Mouse (Mus musculus) intestine, postnatal 0 days (tissue): Measurements from ENCODE around the gene Ipo8. TPM values are rescaled to one million over a fixed set of nuclear protein-coding genes. Genes with fewer than 3 reads are reported as not detected.

Experiments used
- ATAC-seq: fragments of 200-750 bp; cut with Nextera tagmentation; 2 replicates; pipeline ENCODE4 v1.8.0; 2017; ENCODE audit warnings: mild to moderate bottlenecking, moderate TSS enrichment, moderate library complexity
- H3K27ac ChIP-seq: fragments of 300-500 bp; sonication (generic); 2 replicates; pipeline ENCODE4 v1.5.1; 2014; ENCODE audit warnings: mild to moderate bottlenecking, low read depth, low read length, moderate library complexity
- H3K27me3 ChIP-seq: fragments of 300-500 bp; sonication (generic); replicated peaks from 2 replicates; pipeline ENCODE4 v1.6.1; 2014; ENCODE audit warnings: low read length, mixed read lengths; ENCODE audit not compliant: control insufficient read depth, insufficient read depth
- H3K36me3 ChIP-seq: fragments of 300-500 bp; sonication (generic); 2 replicates; pipeline ENCODE4 v1.6.1; 2014; ENCODE audit warnings: mild to moderate bottlenecking, moderate library complexity; ENCODE audit not compliant: control insufficient read depth, insufficient read depth
- H3K4me1 ChIP-seq: fragments of 300-500 bp; sonication (generic); replicated peaks from 2 replicates; pipeline ENCODE4 v1.6.1; 2014; ENCODE audit warnings: antibody characterized with exemption, low read length, mixed read lengths; ENCODE audit not compliant: control insufficient read depth, insufficient read depth
- H3K4me2 ChIP-seq: fragments of 300-500 bp; sonication (generic); replicated peaks from 2 replicates; pipeline ENCODE4 v1.6.1; 2014; ENCODE audit warnings: low read depth, mild to moderate bottlenecking, moderate library complexity
- H3K4me3 ChIP-seq: fragments of 300-500 bp; sonication (generic); 2 replicates; pipeline ENCODE4 v1.5.1; 2014; ENCODE audit warnings: low read depth, low read length
- H3K9ac ChIP-seq: fragments of 300-500 bp; sonication (generic); 2 replicates; pipeline ENCODE4 v1.6.1; 2014; ENCODE audit warnings: mild to moderate bottlenecking, low read depth, low read length
- H3K9me3 ChIP-seq: fragments of 300-500 bp; sonication (generic); 2 replicates; pipeline ENCODE4 v1.6.1; 2016; ENCODE audit warnings: mixed run types; ENCODE audit not compliant: control insufficient read depth
- CTCF ChIP-seq: sonication (generic); IDR thresholded peaks from 2 replicates; pipeline ENCODE4 v1.5.1; 2016; ENCODE audit warnings: low read depth, mild to moderate bottlenecking, control low read depth, antibody characterized with exemption, moderate library complexity
- WGBS: fragments of 180-500 bp; shearing (Covaris S2); extraction: QIAGEN DNeasy Blood & Tissue Kit; methylation state at CpG from one replicate; pipeline ENCODE4 v1.1.7; 2014; 5-methylcytosine and 5-hydroxymethylcytosine counted together
- polyA plus RNA-seq: library from polyadenylated mRNA; unstranded; fragments of >200 nt; fragmentation: Nextera tagmentation; extraction: Ambion mirVana; gene quantifications from 2 replicates; pipeline ENCODE4 v1.2.1, GENCODE M21; 2015

The Ipo8 gene
- polyA plus RNA-seq, 1 experiment from 2014 or later = 16.5 TPM

DNA sequence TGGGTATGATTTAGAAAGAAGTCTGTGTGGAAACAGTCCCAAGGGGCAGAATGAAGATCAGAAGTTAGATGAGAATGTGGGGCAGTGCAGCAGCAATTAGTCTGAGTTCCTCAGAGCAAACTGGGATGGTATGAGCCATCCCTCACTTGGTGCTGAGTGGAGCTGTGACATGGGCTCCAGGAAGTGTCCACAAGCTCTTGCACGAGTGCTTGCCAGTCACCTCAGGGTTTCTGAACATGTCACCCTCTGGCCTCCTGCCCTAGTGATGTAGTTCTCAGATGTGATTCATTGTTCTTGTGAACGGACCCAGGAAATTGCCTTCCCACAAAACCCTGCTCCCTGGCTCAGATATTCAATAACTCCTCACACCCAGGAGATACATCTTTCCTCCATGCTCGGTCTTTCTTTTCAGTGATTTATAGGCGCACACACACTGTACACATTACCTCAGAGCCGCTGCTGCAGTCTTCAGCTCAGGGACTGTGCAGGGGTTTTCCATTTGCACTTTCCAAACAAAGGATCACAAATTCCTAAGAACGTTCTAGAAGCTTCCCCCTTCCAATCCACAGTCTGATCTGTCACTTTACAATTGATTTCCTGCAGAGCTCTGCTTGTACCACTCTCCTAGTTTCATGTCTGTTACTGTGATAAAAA, 103.3 kb downstream of the Ipo8 start:
- ATAC-seq = no peak
- Histone ChIP-seq H3K9ac (no peak overlapping the region), H3K27me3 (no peaks in the 10 kb centered on the region), H3K4me2 (no peak overlapping the region), H3K36me3 (no peaks in the 10 kb centered on the region), H3K4me3 (no peak overlapping the region), H3K9me3 (no peaks in the 10 kb centered on the region), H3K4me1 (no peaks in the 10 kb centered on the region), H3K27ac (no peak overlapping the region)
- TF ChIP-seq CTCF = no peak
- WGBS = 47% methylated on average over 6 of the region's 6 CpGs

GRCm38 (mm10) chr6:148724453-148724852, 106.8 kb downstream of the Ipo8 start:
- H3K36me3 ChIP-seq = no peaks in the 10 kb centered on the region
- no peak overlapping the region for H3K27ac ChIP-seq
- no peak for ATAC-seq
- H3K9me3 ChIP-seq = no peaks in the 10 kb centered on the region
- no peak overlapping the region for H3K4me2 ChIP-seq
- no peak overlapping the region for H3K9ac ChIP-seq
- TF ChIP-seq CTCF = no peak
- H3K27me3 ChIP-seq = no peaks in the 10 kb centered on the region
- 56% methylated on average over 3 of the region's 3 CpGs for WGBS
- no peaks in the 10 kb centered on the region for H3K4me1 ChIP-seq
- H3K4me3 ChIP-seq = no peak overlapping the region

Other genes starting within 250 kb of the Ipo8 start
- 6.8 and 7.4 TPM in 2 replicates for gene Caprin2, start 64.8 kb upstream of the Ipo8 start, polyA plus RNA-seq
- gene Sinhcaf, start 115.0 kb upstream of the Ipo8 start, polyA plus RNA-seq = 22.2 and 23.0 TPM in 2 replicates